Mouse (Mus musculus): ENCODE results near the gene Ptprm. TPM values are rescaled to one million over a fixed set of nuclear protein-coding genes. Genes with fewer than 3 reads are reported as not detected.

The Ptprm gene
- polyA plus RNA-seq, 1 experiment from 2014 or later = 11.2 TPM

- Histone ChIP-seq H3K27ac (no peak overlapping the region), H3K4me2 (replicated peaks) (no peak overlapping the region), H3K9ac (no peak overlapping the region), H3K4me1 (replicated peaks) (no peaks in the 10 kb centered on the region), H3K9me3 (no peaks in the 10 kb centered on the region), H3K27me3 (replicated peaks) (no peaks in the 10 kb centered on the region), H3K36me3 (no peaks in the 10 kb centered on the region), H3K4me3 (replicated peaks) (no peak overlapping the region)
- WGBS = 82% methylated on average over 3 of the region's 3 CpGs
- ATAC-seq = peak; percentile 53
Observed at GRCm38 (mm10) chr17:66665201-66665756, 689.0 kb downstream of the Ptprm start.

GRCm38 (mm10) chr17:66664796-66665195, 689.5 kb downstream of the Ptprm start:
- H3K9me3 ChIP-seq = no peaks in the 10 kb centered on the region
- no peak overlapping the region for H3K4me2 ChIP-seq (replicated peaks)
- no peak overlapping the region for H3K27ac ChIP-seq
- H3K4me3 ChIP-seq (replicated peaks) = no peak overlapping the region
- no peaks in the 10 kb centered on the region for H3K4me1 ChIP-seq (replicated peaks)
- H3K27me3 ChIP-seq (replicated peaks) = no peaks in the 10 kb centered on the region
- no peak overlapping the region for H3K9ac ChIP-seq
- no peaks in the 10 kb centered on the region for H3K36me3 ChIP-seq
- WGBS = 54% methylated on average over 10 of the region's 10 CpGs
- no peak for ATAC-seq

- H3K4me1 ChIP-seq (replicated peaks) = no peaks in the 10 kb centered on the region
- no peak overlapping the region for H3K9ac ChIP-seq
- 36% methylated on average over 3 of the region's 3 CpGs for WGBS
- no peaks in the 10 kb centered on the region for H3K27me3 ChIP-seq (replicated peaks)
- no peaks in the 10 kb centered on the region for H3K36me3 ChIP-seq
- no peak overlapping the region for H3K4me2 ChIP-seq (replicated peaks)
- H3K9me3 ChIP-seq = no peaks in the 10 kb centered on the region
- no peak for ATAC-seq
- no peak overlapping the region for H3K27ac ChIP-seq
- no peak overlapping the region for H3K4me3 ChIP-seq (replicated peaks)
Observed at GRCm38 (mm10) chr17:66659242-66659641, 695.0 kb downstream of the Ptprm start.

DNA sequence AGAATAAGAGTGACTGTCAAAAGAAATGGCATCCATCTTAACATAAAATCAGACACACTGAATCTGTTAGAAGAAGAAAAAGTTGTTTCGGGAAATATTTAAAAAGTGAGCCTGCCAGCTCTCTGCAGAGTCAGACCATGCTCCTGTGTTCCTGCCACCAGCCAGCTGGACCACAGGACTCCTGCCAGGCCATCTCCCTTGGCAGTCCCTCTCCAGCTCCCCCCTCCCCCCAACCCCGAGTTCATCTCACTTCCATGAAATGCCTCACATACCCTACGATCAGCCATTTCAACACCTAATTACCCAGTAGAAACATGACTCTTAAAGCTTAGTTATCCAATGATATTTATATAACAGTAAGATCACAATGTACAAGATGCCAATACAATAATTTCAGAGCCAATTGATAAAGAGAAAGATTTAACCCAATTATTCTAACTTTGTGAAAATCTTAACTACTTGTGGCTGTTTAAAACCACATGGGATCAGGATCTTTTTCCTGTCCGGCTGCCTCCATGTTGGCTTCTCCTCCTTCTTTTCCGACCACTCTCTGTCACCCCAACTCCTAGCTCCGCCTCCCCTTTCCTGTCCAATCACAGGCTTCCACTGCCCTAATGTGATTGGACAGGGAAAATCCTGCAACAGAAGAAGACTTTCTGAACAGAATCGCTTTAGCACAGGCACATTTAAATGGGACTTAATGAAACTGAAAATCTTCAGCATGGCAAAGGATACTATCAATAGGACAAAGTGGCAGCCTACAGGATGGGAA, 716.1 kb downstream of the Ptprm start:
- Histone ChIP-seq H3K27me3 (replicated peaks) (no peaks in the 10 kb centered on the region), H3K4me1 (replicated peaks) (no peaks in the 10 kb centered on the region), H3K4me3 (replicated peaks) (no peak overlapping the region), H3K9ac (no peak overlapping the region), H3K36me3 (no peaks in the 10 kb centered on the region), H3K4me2 (replicated peaks) (no peak overlapping the region), H3K9me3 (no peaks in the 10 kb centered on the region), H3K27ac (no peak overlapping the region)
- no peak for ATAC-seq
- WGBS = 86% methylated on average over 7 of the region's 7 CpGs

DNA sequence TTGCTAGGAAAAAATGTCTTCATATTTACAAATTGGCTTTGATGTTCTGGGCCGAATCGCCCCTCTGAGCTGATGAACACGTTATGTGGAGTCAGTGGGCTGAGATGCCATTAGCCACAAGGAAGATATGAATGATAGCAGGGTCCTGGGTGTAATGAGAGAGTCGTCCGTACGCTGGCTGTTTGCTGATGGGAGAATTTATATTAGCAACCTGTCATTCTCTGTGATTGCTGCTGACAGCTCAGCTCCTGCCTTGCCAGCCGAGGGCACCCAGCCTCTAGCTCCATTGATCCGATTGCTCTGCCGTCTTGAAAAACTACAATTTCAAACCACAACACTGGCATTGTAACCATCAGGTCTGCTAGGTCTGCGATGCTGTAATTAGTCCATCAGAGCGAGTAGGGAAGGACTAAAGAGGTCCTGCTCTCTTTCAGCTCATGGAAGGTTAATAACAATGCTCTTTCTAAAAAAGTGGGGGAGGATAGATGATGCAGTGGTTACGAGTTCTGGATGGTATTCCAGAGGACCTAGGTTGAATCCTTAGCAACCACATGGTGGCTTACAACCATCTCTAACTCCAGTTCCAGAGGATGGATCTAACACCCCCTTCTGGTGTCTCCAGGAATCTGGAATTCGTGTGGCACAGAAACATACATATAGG, 734.1 kb downstream of the Ptprm start:
- no peaks in the 10 kb centered on the region for H3K36me3 ChIP-seq

GRCm38 (mm10) chr17:66619255-66619826, 734.9 kb downstream of the Ptprm start:
- Histone ChIP-seq H3K4me1 (replicated peaks) (no peaks in the 10 kb centered on the region), H3K4me2 (replicated peaks) (no peak overlapping the region), H3K9ac (no peak overlapping the region), H3K9me3 (no peaks in the 10 kb centered on the region), H3K4me3 (replicated peaks) (no peak overlapping the region), H3K27me3 (replicated peaks) (no peaks in the 10 kb centered on the region), H3K36me3 (no peaks in the 10 kb centered on the region), H3K27ac (no peak overlapping the region)
- no peak for ATAC-seq
- WGBS = 86% methylated on average over 3 of the region's 3 CpGs

More for the DNA sequence above, 734.1 kb downstream of the Ptprm start:
- no peak for ATAC-seq
- Histone ChIP-seq H3K4me1 (replicated peaks) (no peaks in the 10 kb centered on the region), H3K4me2 (replicated peaks) (no peak overlapping the region), H3K27me3 (replicated peaks) (no peaks in the 10 kb centered on the region), H3K9me3 (no peaks in the 10 kb centered on the region), H3K27ac (no peak overlapping the region), H3K4me3 (replicated peaks) (no peak overlapping the region), H3K9ac (no peak overlapping the region)
- WGBS = 75% methylated on average over 13 of the region's 13 CpGs

Measured in intestine, embryonic 15.5 days (tissue).